In genomic region chr4:126553105-126553504, GRCm38 (mm10) we compare ENCODE assay signal across 14 mouse cellular contexts. TPM values are rescaled to one million over a fixed set of nuclear protein-coding genes. Genes with fewer than 3 reads are reported as not detected.
DNase-seq lines count a peak whose midpoint lies in the region; ATAC-seq and TF ChIP-seq lines count a peak whose summit lies in the region.
"Had no signal": no experiment of that assay in that cellular context is flagged by ENCODE, and none has a peak within 500 bp of the region (broad histone marks: within the 10 kb centered on the region; RNA-seq: fewer than 3 reads in every experiment).

No protein-coding gene starts in this region.

- H3K4me2 ChIP-seq in hindbrain, postnatal 0 days (ENCODE audit: low read depth, low read length), result no peak overlapping the region
- no peak overlapping the region for H3K4me2 ChIP-seq in hindbrain, embryonic 13.5 days
- H3K4me2 ChIP-seq: embryonic facial prominence, embryonic 13.5 days; heart, embryonic 13.5 days had no signal

- H3K4me3 ChIP-seq in hindbrain, postnatal 0 days (ENCODE audit: low read length), result no peak overlapping the region
- no peak overlapping the region for H3K4me3 ChIP-seq in hindbrain, embryonic 13.5 days
- peak overlapping the region; percentile 55 to 70 for H3K4me3 ChIP-seq in MEL (ENCODE audit: control insufficient read depth in 1 of 2, insufficient read depth in 1 of 2, low read depth in 2 of 2, low read length in 2 of 2)
- H3K4me3 ChIP-seq: embryonic facial prominence, embryonic 13.5 days; heart, embryonic 13.5 days had no signal

- TF ChIP-seq EP300 in MEL (IDR thresholded peaks at IDR 0.05; ENCODE audit: low read depth in 1 of 2, low read length in 2 of 2), result no peak; a peak in 2 of 4 replicates

- no peaks in the 10 kb centered on the region for H3K27me3 ChIP-seq in hindbrain, postnatal 0 days (ENCODE audit: insufficient read depth, low read length)
- 0 out of 2 replicates have a peak, but pooled peaks cover 3% of the 10 kb centered on the region for H3K27me3 ChIP-seq in hindbrain, embryonic 13.5 days
- H3K27me3 ChIP-seq in MEL (ENCODE audit: control insufficient read depth in 1 of 2, insufficient read depth in 2 of 2, low read length in 2 of 2), result peaks cover 0 to 1% of the 10 kb centered on the region in 2 experiments; a peak in 1 of 4 replicates
- H3K27me3 ChIP-seq: embryonic facial prominence, embryonic 13.5 days had no signal

- intact Hi-C loops in heart, postnatal 36 days (cut with DNase I), result loop anchor here (10.0 kb wide), 1 partner anchor 772 kb away; no protein-coding TSS in a partner anchor

- no peak overlapping the region for H3K27ac ChIP-seq in hindbrain, postnatal 0 days
- H3K27ac ChIP-seq in hindbrain, embryonic 13.5 days, result no peak overlapping the region
- peak overlapping the region; percentile 60 for H3K27ac ChIP-seq in MEL (ENCODE audit: control insufficient read depth, low read depth, low read length)
- H3K27ac ChIP-seq: embryonic facial prominence, embryonic 13.5 days; heart, embryonic 13.5 days had no signal

- H3K9me3 ChIP-seq in hindbrain, postnatal 0 days (ENCODE audit: low read length), result no peaks in the 10 kb centered on the region
- no peaks in the 10 kb centered on the region for H3K9me3 ChIP-seq in hindbrain, embryonic 13.5 days
- H3K9me3 ChIP-seq in MEL (replicated peaks; ENCODE audit: insufficient read depth, low read length), result no peaks in the 10 kb centered on the region
- H3K9me3 ChIP-seq: embryonic facial prominence, embryonic 13.5 days; heart, embryonic 13.5 days had no signal

- WGBS in hindbrain, postnatal 0 days, result 51% methylated on average over 8 of the region's 8 CpGs
- 74% methylated on average over 8 of the region's 8 CpGs for WGBS in hindbrain, embryonic 13.5 days

- no peaks in the 10 kb centered on the region for H3K36me3 ChIP-seq in hindbrain, postnatal 0 days (ENCODE audit: insufficient read depth, low read length)
- no peaks in the 10 kb centered on the region for H3K36me3 ChIP-seq in hindbrain, embryonic 13.5 days
- peaks cover 0 to 16% of the 10 kb centered on the region in 2 experiments; a peak in 2 of 4 replicates for H3K36me3 ChIP-seq in MEL (ENCODE audit: control insufficient read depth in 1 of 2, insufficient read depth in 2 of 2, low read length in 2 of 2)
- H3K36me3 ChIP-seq: embryonic facial prominence, embryonic 13.5 days; heart, embryonic 13.5 days had no signal

- 0 out of 2 replicates have a peak, but pooled peaks have one; percentile 39 for ATAC-seq in hindbrain, postnatal 0 days
- ATAC-seq in hindbrain, embryonic 13.5 days (ENCODE audit: low FRiP score), result no peak
- peak; percentile 41 for ATAC-seq in common myeloid progenitor, adult 5-6 weeks (replicated peaks; ENCODE audit: low read depth, poor library complexity, severe bottlenecking)
- ATAC-seq: inflammation-experienced regulatory T-cells, adult 6 months had no signal

- no peak for TF ChIP-seq POLR2A in MEL (IDR thresholded peaks at IDR 0.05; ENCODE audit: control insufficient read depth in 1 of 2, insufficient read depth in 1 of 2, low read depth in 1 of 2, low read length in 2 of 2, poor library complexity in 1 of 2)

- no peak for TF ChIP-seq RAD21 in MEL (IDR thresholded peaks at IDR 0.05; ENCODE audit: low read depth, low read length)

- peaks cover 11% of the 10 kb centered on the region for H3K79me2 ChIP-seq in MEL (ENCODE audit: control insufficient read depth, insufficient read depth, low read length, poor library complexity)

- H3K9ac ChIP-seq in hindbrain, postnatal 0 days (replicated peaks; ENCODE audit: low read length), result no peak overlapping the region
- H3K9ac ChIP-seq in hindbrain, embryonic 13.5 days, result no peak overlapping the region
- peak overlapping the region; percentile 48 for H3K9ac ChIP-seq in MEL (ENCODE audit: control insufficient read depth, low read depth, low read length, poor library complexity, severe bottlenecking)
- H3K9ac ChIP-seq: embryonic facial prominence, embryonic 13.5 days; heart, embryonic 13.5 days had no signal

- no peak for TF ChIP-seq CTCF in hindbrain, postnatal 0 days (IDR thresholded peaks at IDR 0.05; ENCODE audit: low read depth)
- TF ChIP-seq CTCF in MEL (IDR thresholded peaks at IDR 0.05 in 2 of 3, conservative IDR thresholded peaks at IDR 0.05 in 1 of 3; ENCODE audit: control insufficient read depth in 1 of 3, insufficient read depth in 1 of 3, low read depth in 2 of 3, low read length in 3 of 3, poor library complexity in 1 of 3, severe bottlenecking in 1 of 3), result no peak

- H3K4me1 ChIP-seq in hindbrain, postnatal 0 days (ENCODE audit: insufficient read depth, low read length), result no peaks in the 10 kb centered on the region
- peaks cover 11% of the 10 kb centered on the region for H3K4me1 ChIP-seq in hindbrain, embryonic 13.5 days (replicated peaks)
- H3K4me1 ChIP-seq in MEL (ENCODE audit: control insufficient read depth in 1 of 2, insufficient read depth in 2 of 2, low read length in 2 of 2), result peaks cover 0 to 7% of the 10 kb centered on the region in 2 experiments; a peak in 3 of 4 replicates

- DNase-seq in hindbrain, postnatal 0 days (ENCODE audit: low spot score), result peak; percentile 43
- DNase-seq in MEL (ENCODE audit: low read depth, low spot score), result peak; percentile 80
- DNase-seq in right cerebral cortex, adult 2 months (ENCODE audit: low spot score in 2 of 2), result peak; percentile 37 to 39
- DNase-seq in heart, postnatal 36 days, result no peak
- DNase-seq in kidney, postnatal 10 days, result no peak
- DNase-seq in ovary, adult 18-20 months (ENCODE audit: low spot score), result no peak
- DNase-seq: cerebellum, adult 8-10 months; liver; thymus, postnatal 36 days had no signal

TF ChIP-seq in MEL, 35 proteins besides CTCF, POLR2A, EP300 and RAD21 (continues in another document):
- TF ChIP-seq HCFC1 (IDR thresholded peaks at IDR 0.05; ENCODE audit: low read depth, low read length) (no peak), GABPA (IDR thresholded peaks at IDR 0.05; ENCODE audit: low read depth, low read length) (no peak), ETS1 (IDR thresholded peaks at IDR 0.05; ENCODE audit: low read depth, low read length) (peak; percentile 61; the same call in 1 of the 2 replicates), NELFE (IDR thresholded peaks at IDR 0.05; ENCODE audit: low read depth, low read length) (0 out of 2 replicates have a peak, but pooled peaks have one; percentile 24), TCF12 (IDR thresholded peaks at IDR 0.05; ENCODE audit: low read depth, low read length) (peak; percentile 40), MAX (IDR thresholded peaks at IDR 0.05; ENCODE audit: low read length) (no peak), MXI1 (IDR thresholded peaks at IDR 0.05; ENCODE audit: low read depth, low read length) (no peak), E2F4 (IDR thresholded peaks at IDR 0.05; ENCODE audit: borderline replicate concordance, low read depth, low read length) (no peak), ZMIZ1 (IDR thresholded peaks at IDR 0.05; ENCODE audit: low read depth, low read length) (no peak), USF1 (IDR thresholded peaks at IDR 0.05; ENCODE audit: low read depth, low read length) (no peak), MAZ (IDR thresholded peaks at IDR 0.05; ENCODE audit: low read depth, low read length) (0 out of 2 replicates have a peak, but pooled peaks have one; percentile 39), KAT2A (conservative IDR thresholded peaks at IDR 0.05; ENCODE audit: low read depth, low read length) (no peak), JUND (IDR thresholded peaks at IDR 0.05; ENCODE audit: low read depth, low read length) (0 out of 2 replicates have a peak, but pooled peaks have one; percentile 61), SIN3A (IDR thresholded peaks at IDR 0.05; ENCODE audit: low read length) (no peak), CHD2 (IDR thresholded peaks at IDR 0.05; ENCODE audit: low read length) (no peak), UBTF (IDR thresholded peaks at IDR 0.05; ENCODE audit: borderline replicate concordance, insufficient read depth, low read depth, low read length) (no peak), POLR2AphosphoS5 (IDR thresholded peaks at IDR 0.05; ENCODE audit: borderline replicate concordance, low read depth, low read length) (no peak), TBP (IDR thresholded peaks at IDR 0.05; ENCODE audit: low read depth, low read length) (0 out of 2 replicates have a peak, but pooled peaks have one; percentile 15), USF2 (IDR thresholded peaks at IDR 0.05; ENCODE audit: borderline replicate concordance in 1 of 2, insufficient read depth in 1 of 2, low read depth in 1 of 2, low read length in 2 of 2) (no peak), MYB (IDR thresholded peaks at IDR 0.05; ENCODE audit: low read depth, low read length) (no peak)

RNA-seq across cellular contexts. Expression of gene Clspn, which starts 3.6 kb away (rescaled TPM):
- 2.0 and 6.3 TPM in 2 replicates for total RNA-seq in hindbrain, postnatal 0 days (2014; rRNA removed)
- 5.9 and 8.7 TPM in 2 replicates for polyA plus RNA-seq in hindbrain, postnatal 0 days (2015; fragmentation: Nextera tagmentation; extraction: Ambion mirVana)
- 8.7 and 9.0 TPM in 2 replicates for polyA plus RNA-seq in hindbrain, embryonic 13.5 days (2015; fragmentation: Nextera tagmentation; extraction: Ambion mirVana)
- 42.0 and 46.9 TPM in 2 replicates for total RNA-seq in MEL (2012; rRNA removed)
- 100 to 1,000 TPM in 1 of 2 experiments, 10 to 100 TPM in 1; 64.0 to 618 TPM for polyA plus RNA-seq in MEL (2012; ENCODE audit: insufficient read depth in 1 of 2, insufficient read length in 2 of 2, low read depth in 1 of 2, low replicate concordance in 2 of 2, missing spikeins in 1 of 2)
- total RNA-seq in common myeloid progenitor, adult 5-6 weeks (2017), result 85.0 and 136 TPM in 2 replicates
- under 1 TPM; 0.53 to 0.84 TPM for total RNA-seq in heart, postnatal 36 days (2021)

RNA-seq across cellular contexts. Expression of gene Ago4, which starts 19.8 kb away (rescaled TPM):
- total RNA-seq in hindbrain, postnatal 0 days (2014; rRNA removed), result 6.7 and 9.7 TPM in 2 replicates
- 3.4 TPM in 2 replicates for polyA plus RNA-seq in hindbrain, postnatal 0 days (2015; fragmentation: Nextera tagmentation; extraction: Ambion mirVana)
- polyA plus RNA-seq in hindbrain, embryonic 13.5 days (2015; fragmentation: Nextera tagmentation; extraction: Ambion mirVana), result 9.9 and 10.0 TPM in 2 replicates
- 0.39 and 0.42 TPM in 2 replicates for total RNA-seq in MEL (2012; rRNA removed)
- 1 to 10 TPM in 1 of 2 experiments, not detected in 1; 1.8 TPM for polyA plus RNA-seq in MEL (2012; ENCODE audit: insufficient read depth in 1 of 2, insufficient read length in 2 of 2, low read depth in 1 of 2, low replicate concordance in 2 of 2, missing spikeins in 1 of 2)
- 3.4 and 4.7 TPM in 2 replicates for total RNA-seq in common myeloid progenitor, adult 5-6 weeks (2017)
- total RNA-seq in heart, postnatal 36 days (2021), result 1 to 10 TPM; 9.2 to 9.7 TPM

RNA-seq across cellular contexts. Expression of gene 5730409E04Rik, which starts 56.5 kb away (rescaled TPM):
- total RNA-seq in hindbrain, postnatal 0 days (2014; rRNA removed), result 74.9 and 93.8 TPM in 2 replicates
- polyA plus RNA-seq in hindbrain, postnatal 0 days (2015; fragmentation: Nextera tagmentation; extraction: Ambion mirVana), result 28.7 and 30.2 TPM in 2 replicates
- polyA plus RNA-seq in hindbrain, embryonic 13.5 days (2015; fragmentation: Nextera tagmentation; extraction: Ambion mirVana), result 7.9 and 9.2 TPM in 2 replicates
- not detected in 2 replicates for total RNA-seq in MEL (2012; rRNA removed)
- not detected for polyA plus RNA-seq in MEL (2012; ENCODE audit: insufficient read depth in 1 of 2, insufficient read length in 2 of 2, low read depth in 1 of 2, low replicate concordance in 2 of 2, missing spikeins in 1 of 2)
- 2.8 and 4.0 TPM in 2 replicates for total RNA-seq in common myeloid progenitor, adult 5-6 weeks (2017)
- total RNA-seq in heart, postnatal 36 days (2021), result 10 to 100 TPM; 10.7 to 10.8 TPM

Comparison
In these comparisons a context has a peak if more than half of its experiments do, and no peak if none do; other contexts are left out.
1. DNase-seq: peak in hindbrain, postnatal 0 days (single experiment), MEL (single experiment) and right cerebral cortex, adult 2 months (2 of 2); none in heart, postnatal 36 days (0 of 2), kidney, postnatal 10 days (single experiment) and ovary, adult 18-20 months (single experiment).
2. H3K4me3 ChIP-seq: peak in MEL (2 of 2); none in hindbrain, postnatal 0 days (single experiment) and hindbrain, embryonic 13.5 days (single experiment).